8 mouse cellular contexts compared by ENCODE assay signal in genomic region chr12:45466066-45466465, GRCm38 (mm10).
DNase-seq lines count a peak whose midpoint lies in the region; ATAC-seq and TF ChIP-seq lines count a peak whose summit lies in the region.

No protein-coding gene starts in this region.

- no peaks in the 10 kb centered on the region for H3K36me3 ChIP-seq in testis, adult 2 months (ENCODE audit: control insufficient read depth, insufficient read depth, low read length)
- no peaks in the 10 kb centered on the region for H3K36me3 ChIP-seq in embryonic facial prominence, embryonic 14.5 days (ENCODE audit: control insufficient read depth, insufficient read depth, low read length)
- H3K36me3 ChIP-seq in kidney, embryonic 16.5 days (ENCODE audit: insufficient read depth, low read length) = no peaks in the 10 kb centered on the region
- no peaks in the 10 kb centered on the region for H3K36me3 ChIP-seq in midbrain, embryonic 11.5 days (ENCODE audit: control insufficient read depth, insufficient read depth, low read length)
- no peaks in the 10 kb centered on the region for H3K36me3 ChIP-seq in stomach, postnatal 0 days (ENCODE audit: control insufficient read depth, insufficient read depth, low read length)

- TF ChIP-seq CTCF in testis, adult 2 months (IDR thresholded peaks at IDR 0.05; ENCODE audit: control insufficient read depth, insufficient read depth, insufficient replicate concordance, low read depth, low read length) = peak; percentile 31; the same call in 1 of the 2 replicates
- peak; percentile 62 for TF ChIP-seq CTCF in stomach, postnatal 0 days (IDR thresholded peaks at IDR 0.05; ENCODE audit: low read depth)

- TF ChIP-seq EP300 in stomach, postnatal 0 days (optimal IDR thresholded peaks at IDR 0.05) = no peak

- H3K27me3 ChIP-seq in testis, adult 2 months (ENCODE audit: control insufficient read depth, insufficient read depth, low read length) = no peaks in the 10 kb centered on the region
- no peaks in the 10 kb centered on the region for H3K27me3 ChIP-seq in embryonic facial prominence, embryonic 14.5 days (replicated peaks; ENCODE audit: control insufficient read depth, insufficient read depth, low read length)
- H3K27me3 ChIP-seq in kidney, embryonic 16.5 days (ENCODE audit: insufficient read depth, low read length) = no peaks in the 10 kb centered on the region
- H3K27me3 ChIP-seq in midbrain, embryonic 11.5 days (ENCODE audit: control insufficient read depth, insufficient read depth, low read length) = no peaks in the 10 kb centered on the region
- no peaks in the 10 kb centered on the region for H3K27me3 ChIP-seq in stomach, postnatal 0 days (ENCODE audit: control insufficient read depth, insufficient read depth, low read length)

- DNase-seq in testis, postnatal 14 days (ENCODE audit: low spot score) = no peak
- peak; percentile 33 for DNase-seq in embryonic facial prominence, embryonic 14.5 days (ENCODE audit: low spot score)
- DNase-seq in midbrain, embryonic 11.5 days (ENCODE audit: low spot score, missing footprints) = peak; percentile 92
- no peak for DNase-seq in stomach, postnatal 0 days (ENCODE audit: low spot score)
- DNase-seq in heart, adult 9 months (ENCODE audit: low spot score in 2 of 2) = no peak

- 50% methylated on average over 3 of the region's 3 CpGs for WGBS in embryonic facial prominence, embryonic 14.5 days
- WGBS in kidney, embryonic 16.5 days = 61% methylated on average over 3 of the region's 3 CpGs
- 59% methylated on average over 3 of the region's 3 CpGs for WGBS in midbrain, embryonic 11.5 days
- 71% methylated on average over 3 of the region's 3 CpGs for WGBS in stomach, postnatal 0 days

- no peak overlapping the region for H3K27ac ChIP-seq in testis, adult 2 months (ENCODE audit: control insufficient read depth, insufficient read depth, low read depth, low read length)
- no peak overlapping the region for H3K27ac ChIP-seq in embryonic facial prominence, embryonic 14.5 days (replicated peaks; ENCODE audit: low read depth, low read length)
- H3K27ac ChIP-seq in kidney, embryonic 16.5 days (ENCODE audit: low read length) = no peak overlapping the region
- H3K27ac ChIP-seq in midbrain, embryonic 11.5 days (ENCODE audit: low read depth, low read length) = no peak overlapping the region
- H3K27ac ChIP-seq in stomach, postnatal 0 days (replicated peaks) = no peak overlapping the region

- H3K4me1 ChIP-seq in testis, adult 2 months (ENCODE audit: control insufficient read depth, insufficient read depth, low read length) = no peaks in the 10 kb centered on the region
- H3K4me1 ChIP-seq in embryonic facial prominence, embryonic 14.5 days (ENCODE audit: control insufficient read depth, insufficient read depth, low read length) = no peaks in the 10 kb centered on the region
- no peaks in the 10 kb centered on the region for H3K4me1 ChIP-seq in kidney, embryonic 16.5 days (ENCODE audit: insufficient read depth, low read length)
- no peaks in the 10 kb centered on the region for H3K4me1 ChIP-seq in midbrain, embryonic 11.5 days (ENCODE audit: control insufficient read depth, insufficient read depth, low read length)
- no peaks in the 10 kb centered on the region for H3K4me1 ChIP-seq in stomach, postnatal 0 days (replicated peaks; ENCODE audit: control insufficient read depth, insufficient read depth)

- no peaks in the 10 kb centered on the region for H3K9me3 ChIP-seq in embryonic facial prominence, embryonic 14.5 days (ENCODE audit: control insufficient read depth, low read length)
- H3K9me3 ChIP-seq in kidney, embryonic 16.5 days (ENCODE audit: low read length) = no peaks in the 10 kb centered on the region
- no peaks in the 10 kb centered on the region for H3K9me3 ChIP-seq in midbrain, embryonic 11.5 days (ENCODE audit: control insufficient read depth, low read length)
- H3K9me3 ChIP-seq in stomach, postnatal 0 days (ENCODE audit: control insufficient read depth, low read length) = no peaks in the 10 kb centered on the region

- no peak overlapping the region for H3K9ac ChIP-seq in embryonic facial prominence, embryonic 14.5 days (ENCODE audit: low read depth, low read length)
- no peak overlapping the region for H3K9ac ChIP-seq in kidney, embryonic 16.5 days (replicated peaks; ENCODE audit: low read length)
- no peak overlapping the region for H3K9ac ChIP-seq in midbrain, embryonic 11.5 days (ENCODE audit: low read length)
- no peak overlapping the region for H3K9ac ChIP-seq in stomach, postnatal 0 days (ENCODE audit: low read length)

- TF ChIP-seq POLR2A in testis, adult 2 months (IDR thresholded peaks at IDR 0.05; ENCODE audit: control insufficient read depth, low read depth, low read length) = no peak

- ATAC-seq in embryonic facial prominence, embryonic 14.5 days (ENCODE audit: low read depth) = 0 out of 2 replicates have a peak, but pooled peaks have one; percentile 62
- peak; percentile 71; the same call in 1 of the 2 replicates for ATAC-seq in kidney, embryonic 16.5 days (ENCODE audit: low FRiP score, low TSS enrichment)
- peak; percentile 95 for ATAC-seq in midbrain, embryonic 11.5 days (ENCODE audit: low FRiP score)
- ATAC-seq in stomach, postnatal 0 days (ENCODE audit: low FRiP score, low TSS enrichment) = no peak
- ATAC-seq in megakaryocyte, adult 5-6 weeks (ENCODE audit: poor library complexity, severe bottlenecking) = no peak

- no peak overlapping the region for H3K4me2 ChIP-seq in embryonic facial prominence, embryonic 14.5 days (ENCODE audit: low read depth, low read length)
- no peak overlapping the region for H3K4me2 ChIP-seq in kidney, embryonic 16.5 days (replicated peaks; ENCODE audit: low read depth, low read length)
- no peak overlapping the region for H3K4me2 ChIP-seq in midbrain, embryonic 11.5 days
- H3K4me2 ChIP-seq in stomach, postnatal 0 days (replicated peaks; ENCODE audit: low read depth) = no peak overlapping the region

- no peak overlapping the region for H3K4me3 ChIP-seq in testis, adult 2 months (ENCODE audit: control insufficient read depth, low read depth, low read length)
- H3K4me3 ChIP-seq in embryonic facial prominence, embryonic 14.5 days (ENCODE audit: low read depth, low read length) = no peak overlapping the region
- no peak overlapping the region for H3K4me3 ChIP-seq in kidney, embryonic 16.5 days (ENCODE audit: low read length)
- no peak overlapping the region for H3K4me3 ChIP-seq in midbrain, embryonic 11.5 days (ENCODE audit: low read depth, low read length)
- H3K4me3 ChIP-seq in stomach, postnatal 0 days (ENCODE audit: low read depth, low read length) = no peak overlapping the region

Comparison
In these comparisons a context has a peak if more than half of its experiments do, and no peak if none do; other contexts are left out.
1. DNase-seq: peak in embryonic facial prominence, embryonic 14.5 days (single experiment) and midbrain, embryonic 11.5 days (single experiment); none in testis, postnatal 14 days (single experiment), stomach, postnatal 0 days (single experiment) and heart, adult 9 months (0 of 2).
2. ATAC-seq: peak in embryonic facial prominence, embryonic 14.5 days (single experiment), kidney, embryonic 16.5 days (single experiment) and midbrain, embryonic 11.5 days (single experiment); none in stomach, postnatal 0 days (single experiment) and megakaryocyte, adult 5-6 weeks (single experiment).